Mouse (Mus musculus): Measurements from ENCODE around the gene Dchs2. TPM values are rescaled to one million over a fixed set of nuclear protein-coding genes. Genes with fewer than 3 reads are reported as not detected.

The Dchs2 gene
- total RNA-seq, 2 experiments from 2014 or later, result 0.37 to 0.66 TPM

DNA sequence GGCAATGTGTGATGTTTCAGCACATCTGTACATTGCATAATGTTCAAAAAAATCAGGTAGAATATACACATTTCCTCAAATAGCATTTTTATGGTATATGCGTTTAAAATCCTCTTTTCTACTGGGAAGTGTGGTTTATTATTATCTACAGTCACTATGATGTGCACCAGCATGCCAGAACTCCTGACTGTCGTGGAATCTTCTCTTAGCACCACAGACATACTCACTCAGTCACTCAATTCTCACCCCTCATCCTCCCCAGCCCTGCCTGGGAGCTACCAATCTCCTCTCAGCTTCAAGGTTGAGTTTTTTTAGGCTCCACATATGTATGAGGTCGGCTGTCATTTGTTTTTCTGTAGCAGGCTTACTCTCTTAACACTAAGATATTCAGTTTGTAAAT, 20.8 kb downstream of the Dchs2 start:
- no peak for DNase-seq (ENCODE audit: low spot score)

DNA sequence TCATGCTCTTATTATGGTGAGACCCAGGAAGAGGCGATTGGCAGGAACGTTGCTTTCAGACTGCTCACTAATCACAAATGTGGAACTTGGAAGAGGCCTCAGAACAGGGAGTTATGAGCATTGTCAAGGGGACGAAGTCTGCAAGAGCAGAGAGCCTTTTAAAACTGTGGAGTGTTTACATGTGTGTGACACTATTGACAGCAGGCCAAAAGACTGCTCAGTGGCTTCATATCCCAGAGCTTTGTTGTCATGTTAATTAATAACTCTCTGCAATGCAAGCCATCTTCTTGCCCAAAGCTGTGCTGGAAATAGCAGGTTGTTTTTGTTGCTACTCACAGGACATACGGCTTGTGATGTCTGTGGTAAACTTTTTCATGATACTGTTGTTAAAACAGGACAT, 27.9 kb downstream of the Dchs2 start:
- peak; percentile 18 for DNase-seq (ENCODE audit: low spot score)

DNA sequence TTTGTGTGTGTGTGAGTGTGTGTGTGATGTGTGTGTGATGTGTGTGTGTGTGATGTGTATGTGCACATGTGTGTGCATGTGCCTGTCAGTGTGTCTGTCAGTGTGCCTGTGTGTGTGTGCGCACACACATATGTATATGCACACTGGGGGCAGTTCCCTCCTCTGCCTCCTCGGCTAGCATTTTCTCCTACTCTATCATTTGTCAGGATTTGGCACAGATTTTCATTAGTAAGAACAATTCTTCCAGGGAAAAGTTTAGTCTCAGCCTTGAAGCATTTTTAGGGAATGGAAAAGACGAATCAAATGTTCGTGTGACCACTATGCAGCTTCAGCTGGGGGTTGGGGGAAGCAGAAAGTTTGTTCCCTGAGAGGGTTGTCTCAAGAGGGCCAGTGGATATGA, 28.4 kb downstream of the Dchs2 start:
- DNase-seq (ENCODE audit: low spot score), result no peak

DNA sequence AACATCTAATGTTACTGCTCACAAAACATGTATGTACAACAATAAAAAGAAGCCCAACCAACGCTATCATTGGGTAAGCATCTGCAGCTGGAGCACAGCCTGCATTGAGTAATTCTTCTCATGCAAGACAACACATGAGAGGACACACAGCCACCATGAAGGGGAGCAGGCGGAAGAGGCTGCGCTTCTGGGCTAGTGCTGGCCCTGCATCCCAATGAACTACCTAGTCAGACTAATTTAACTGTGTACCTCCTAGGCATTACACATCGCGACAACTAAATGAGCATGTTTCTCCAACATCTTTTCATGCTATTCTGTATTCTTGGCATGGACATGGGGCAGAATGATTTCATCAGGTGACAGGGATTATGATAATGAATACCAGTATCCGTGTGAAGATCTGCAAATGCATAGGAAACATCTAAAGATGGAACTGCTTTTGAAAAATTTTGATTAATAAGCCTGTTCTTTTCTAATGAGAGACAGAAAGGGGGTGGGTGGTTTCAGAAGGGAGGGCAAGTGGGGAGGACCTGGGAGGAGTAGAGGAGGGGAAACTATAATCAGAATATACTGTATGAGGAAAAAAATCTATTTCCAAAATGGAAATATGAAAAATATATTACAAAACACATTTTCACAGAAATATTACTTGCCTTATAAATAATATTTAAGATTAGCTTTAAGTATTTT, 33.9 kb downstream of the Dchs2 start:
- DNase-seq (ENCODE audit: low spot score), result no peak

DNA sequence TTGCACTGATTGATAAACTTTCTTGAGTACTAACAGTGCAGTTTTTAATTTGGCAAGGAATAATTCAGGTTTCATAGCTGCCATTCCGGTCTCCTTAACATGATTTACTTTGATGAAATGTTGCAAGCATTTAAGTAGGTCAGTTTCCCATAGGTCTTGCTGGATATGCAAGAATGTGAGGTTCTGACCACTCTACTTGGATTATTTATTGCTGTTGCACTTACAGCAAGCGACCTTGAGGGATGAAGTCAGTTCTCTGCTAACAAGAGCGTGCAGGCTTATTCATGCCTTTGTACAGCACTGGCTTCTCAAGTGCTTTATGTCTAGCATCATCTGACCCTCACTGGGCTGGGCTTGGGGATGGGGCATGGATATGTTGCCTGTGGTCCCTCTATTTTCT, 35.9 kb downstream of the Dchs2 start:
- DNase-seq (ENCODE audit: low spot score), result no peak

DNA sequence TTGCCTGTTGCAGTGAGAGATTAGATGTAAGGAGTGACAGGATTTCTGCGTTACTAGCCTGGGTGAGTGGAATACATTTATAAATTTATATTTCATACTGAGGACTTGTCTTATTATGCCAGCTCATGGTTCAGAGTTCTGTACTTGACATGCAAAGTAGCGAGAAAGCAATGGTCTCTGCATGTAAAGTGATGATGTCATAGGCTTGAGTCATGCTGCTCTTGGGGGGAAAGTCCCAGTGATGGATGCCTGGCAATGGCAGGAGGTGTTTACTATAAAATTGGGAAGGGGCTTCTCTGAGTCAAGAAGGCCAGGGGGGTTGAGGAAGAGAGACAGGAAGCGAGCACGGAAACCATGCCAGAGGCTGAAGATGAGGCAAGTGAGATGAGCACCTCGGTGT, 57.8 kb downstream of the Dchs2 start:
- no peak for DNase-seq (ENCODE audit: low spot score)

DNA sequence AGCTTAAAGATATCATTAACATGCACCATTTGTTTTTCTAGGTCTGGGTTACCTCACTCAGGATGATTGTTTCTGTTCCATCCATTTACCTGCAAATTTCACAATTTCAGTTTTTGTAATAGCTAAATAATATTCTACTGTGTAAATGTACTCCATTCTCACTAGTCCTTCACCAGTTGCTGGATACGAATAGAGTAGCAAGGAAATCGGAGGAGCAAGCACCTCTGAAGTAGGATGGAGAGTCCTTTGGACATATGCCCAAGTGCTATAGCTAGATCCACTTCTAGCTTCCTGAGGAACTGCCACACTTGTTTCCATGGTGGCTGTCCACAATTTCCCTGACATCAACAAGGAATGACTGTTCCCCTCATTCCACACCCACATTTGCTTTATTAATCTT, 63.5 kb downstream of the Dchs2 start:
- DNase-seq (ENCODE audit: low spot score), result no peak

DNA sequence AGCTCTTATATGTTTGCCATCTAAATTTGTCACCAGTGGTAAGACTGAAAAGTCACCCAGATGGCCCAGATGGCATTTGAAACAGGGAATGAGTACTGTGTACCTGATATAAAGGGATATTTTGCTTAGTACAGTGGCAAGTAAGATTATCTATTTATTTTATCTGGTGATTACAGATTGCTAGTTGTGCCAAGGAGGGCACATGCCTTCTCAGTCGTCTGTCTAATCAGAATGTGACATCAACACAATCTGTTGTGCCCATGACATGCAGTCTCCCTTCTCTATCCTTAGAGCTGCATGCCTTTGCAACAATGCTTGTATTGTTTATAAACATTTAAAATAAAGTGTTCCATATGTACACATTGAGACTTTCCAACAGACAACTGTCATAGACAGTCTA, 64.7 kb downstream of the Dchs2 start:
- DNase-seq (ENCODE audit: low spot score), result no peak

DNA sequence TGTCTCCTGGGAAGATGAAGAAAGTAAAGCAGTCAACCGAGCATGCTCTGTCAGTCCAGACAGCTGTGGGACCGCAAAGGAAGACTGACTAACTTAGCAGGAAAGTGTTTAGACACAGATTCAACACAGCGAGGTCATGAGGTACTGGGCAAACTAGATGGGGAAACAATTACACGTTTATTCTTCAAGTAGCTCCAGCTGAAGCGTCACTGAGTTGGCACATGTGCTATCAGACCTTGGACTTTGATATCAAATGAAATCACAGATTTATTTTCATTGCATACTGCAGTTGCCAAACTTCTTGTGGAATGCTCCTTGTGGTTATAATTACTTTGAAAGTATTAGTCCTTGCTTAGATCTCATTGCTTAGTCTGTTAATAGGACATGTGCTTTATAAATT, 67.2 kb downstream of the Dchs2 start:
- no peak for DNase-seq (ENCODE audit: low spot score)

DNA sequence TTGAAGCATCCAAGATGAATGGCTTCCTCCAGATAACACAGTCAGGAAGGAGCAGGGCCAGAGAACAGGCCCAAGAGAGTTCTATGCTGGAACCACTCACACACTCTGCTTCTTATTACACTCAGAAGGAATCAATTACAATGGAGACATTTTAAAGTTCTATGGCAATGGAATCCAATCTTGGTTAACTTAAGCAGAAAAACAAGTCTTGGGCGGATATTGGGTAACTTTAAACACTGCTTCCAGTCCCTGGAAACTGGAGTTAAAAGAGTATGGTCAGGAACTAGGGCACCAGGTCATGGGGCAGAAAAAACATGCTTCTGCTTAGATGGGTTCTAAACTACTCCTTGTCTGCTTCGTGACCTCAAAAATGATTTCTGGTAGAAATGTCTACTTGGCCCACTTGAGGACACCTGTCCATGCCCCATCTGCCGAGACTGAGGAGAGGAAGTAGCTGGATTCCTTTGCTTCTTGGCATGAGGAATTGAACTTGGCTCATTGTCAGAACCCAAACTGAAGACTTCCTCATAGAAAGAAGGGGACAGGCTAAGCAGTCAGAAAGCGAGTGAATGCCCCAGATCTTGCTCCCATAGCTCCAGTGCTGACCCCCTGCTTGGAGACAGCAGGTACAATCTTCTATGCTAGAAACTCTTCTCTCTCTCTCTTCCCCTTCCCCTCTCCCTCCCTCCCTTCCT, 73.7 kb downstream of the Dchs2 start:
- peak; percentile 31 for DNase-seq (ENCODE audit: low spot score)

DNA sequence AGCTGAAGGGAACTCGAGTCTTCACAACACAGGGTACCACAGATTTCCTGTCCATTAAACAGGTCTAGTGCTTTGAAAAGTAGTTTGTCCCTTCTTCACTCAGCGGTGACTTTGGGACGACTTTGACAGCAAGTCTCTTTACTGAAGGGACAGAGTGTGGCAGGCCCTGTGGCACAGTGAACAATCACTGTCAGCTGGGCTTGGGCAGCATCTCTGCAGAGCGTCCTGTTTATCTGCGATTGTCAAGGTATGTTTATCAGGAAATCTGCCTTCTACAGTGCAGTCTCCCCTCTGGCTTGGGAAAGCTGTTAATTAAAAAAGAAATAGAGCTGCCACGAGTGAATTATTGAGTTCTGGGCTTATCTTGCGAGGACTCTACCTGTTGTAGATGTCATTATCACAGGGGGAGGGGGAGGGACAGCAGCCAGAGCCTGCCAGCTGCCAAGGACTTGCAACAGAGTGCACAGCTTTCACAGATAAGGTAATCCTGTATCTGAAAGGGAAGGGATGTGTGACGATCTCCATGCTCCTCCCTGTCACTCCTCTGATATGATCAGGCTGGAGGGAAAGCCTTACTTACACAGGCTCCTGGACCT, 77.4 kb downstream of the Dchs2 start:
- DNase-seq (ENCODE audit: low spot score), result no peak

DNA sequence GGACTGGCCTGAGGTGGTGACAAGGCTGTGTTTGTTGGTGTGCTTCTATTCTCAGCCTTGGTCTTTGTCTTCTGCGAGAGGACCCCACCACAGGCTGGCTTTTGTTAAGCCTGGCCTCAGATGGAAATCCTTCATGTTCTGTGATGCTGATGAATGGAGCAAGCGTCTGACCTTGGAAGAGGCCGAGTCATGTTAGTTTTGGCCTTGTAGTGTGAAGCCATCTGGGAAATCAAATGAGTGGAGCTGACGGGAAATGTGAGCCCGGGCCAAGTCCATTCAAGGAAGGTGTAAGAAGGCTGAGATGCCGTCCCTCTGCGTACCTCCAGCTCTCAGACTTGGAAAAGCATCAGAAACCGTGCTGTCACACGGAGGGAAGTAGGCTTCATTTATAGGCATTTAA, 81.9 kb downstream of the Dchs2 start:
- no peak for DNase-seq (ENCODE audit: low spot score)

DNA sequence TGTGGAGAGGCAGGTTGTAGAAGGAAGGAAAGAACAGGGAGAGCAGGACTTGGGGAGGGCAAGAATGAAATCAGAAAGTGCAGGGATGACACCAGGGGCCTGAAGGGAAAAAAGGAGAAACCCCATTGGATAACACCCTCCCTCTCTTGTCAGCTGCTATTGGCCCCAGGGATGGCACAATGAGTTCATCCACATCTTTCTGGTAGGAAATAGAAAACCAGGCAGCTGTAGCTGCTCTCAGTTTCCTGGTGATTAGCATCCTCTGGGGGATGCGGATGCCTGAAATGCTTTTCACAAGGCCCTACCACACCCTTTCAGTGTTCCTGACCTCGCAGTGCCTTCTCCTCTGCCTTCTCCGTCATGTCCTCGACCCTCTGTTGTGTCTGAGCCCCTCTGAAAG, 82.5 kb downstream of the Dchs2 start:
- peak; percentile 39 for DNase-seq (ENCODE audit: low spot score)

DNA sequence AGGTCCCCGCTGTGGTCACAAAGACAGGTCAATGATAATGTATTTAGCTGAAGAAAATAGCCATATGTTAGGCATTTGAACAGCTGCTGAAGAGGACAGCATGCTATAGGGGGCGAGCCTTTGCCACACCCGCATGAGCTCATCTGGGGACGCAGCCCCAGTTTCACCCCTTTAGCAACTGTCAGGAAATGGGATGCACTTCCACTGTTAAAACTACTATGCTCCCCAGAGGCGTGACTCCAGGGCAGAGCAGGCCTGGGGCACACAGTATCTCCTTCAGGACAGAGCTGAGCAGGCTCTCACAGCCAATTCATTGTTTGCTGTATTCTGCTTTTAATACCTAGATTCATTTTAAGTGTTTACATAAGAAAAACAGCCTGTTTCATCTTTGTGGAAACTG, 84.2 kb downstream of the Dchs2 start:
- DNase-seq (ENCODE audit: low spot score), result no peak

DNA sequence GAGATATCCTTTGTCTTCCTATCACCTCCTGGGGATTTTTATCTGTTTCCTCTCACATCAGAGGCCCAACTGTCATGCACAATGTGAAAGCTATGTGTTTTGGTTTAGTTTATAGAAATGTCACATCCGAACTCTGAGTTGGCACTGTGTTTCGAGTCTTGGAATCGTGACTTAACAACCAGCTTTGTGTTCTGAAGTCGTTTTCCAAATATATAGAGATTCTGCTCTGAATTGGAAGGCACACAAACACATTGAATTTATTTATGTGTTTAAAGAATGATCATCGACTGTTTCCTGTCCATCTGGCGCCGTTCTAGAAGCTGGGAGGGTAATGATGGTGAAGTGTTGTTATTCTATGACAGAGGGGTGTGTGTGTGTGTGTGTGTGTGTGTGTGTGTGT, 84.8 kb downstream of the Dchs2 start:
- DNase-seq (ENCODE audit: low spot score), result no peak

DNA sequence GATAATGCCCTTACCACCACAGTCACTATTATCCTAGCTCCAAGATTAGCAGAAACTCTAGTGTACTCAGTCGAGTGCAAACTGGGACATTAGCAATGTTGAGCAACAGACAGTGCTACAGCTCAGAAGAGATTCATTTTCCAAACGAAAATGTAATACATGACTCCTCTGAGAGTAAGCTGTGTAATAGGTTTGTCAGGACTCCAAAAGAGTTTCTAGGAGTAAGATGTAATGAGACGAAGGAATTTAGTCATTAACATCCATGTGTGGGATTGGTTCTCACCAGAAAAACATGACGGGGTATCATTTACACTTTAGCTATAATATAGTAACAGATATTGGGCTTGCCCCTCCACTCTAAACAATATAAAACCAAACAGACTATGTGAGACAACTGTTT, 90.3 kb downstream of the Dchs2 start:
- no peak for DNase-seq (ENCODE audit: low spot score)

DNA sequence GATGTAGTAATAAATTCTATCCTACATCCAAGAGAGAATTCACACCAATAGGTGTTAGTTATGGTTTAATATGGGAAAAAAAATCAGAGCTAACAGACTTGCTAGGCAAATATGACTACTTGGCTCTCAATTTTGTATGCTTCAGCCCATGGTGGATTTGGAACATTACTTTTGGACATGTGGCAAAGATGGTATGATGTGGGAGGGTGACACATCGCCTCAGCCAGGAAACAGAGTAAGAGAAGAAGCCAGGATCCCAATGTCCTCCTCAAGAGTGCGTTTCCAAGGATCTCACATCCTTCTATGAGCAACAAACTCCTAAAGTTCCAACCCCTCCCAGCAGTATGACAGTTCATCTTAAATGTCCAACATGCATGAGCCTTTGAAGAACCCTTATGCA, 92.4 kb downstream of the Dchs2 start:
- DNase-seq (ENCODE audit: low spot score), result no peak

DNA sequence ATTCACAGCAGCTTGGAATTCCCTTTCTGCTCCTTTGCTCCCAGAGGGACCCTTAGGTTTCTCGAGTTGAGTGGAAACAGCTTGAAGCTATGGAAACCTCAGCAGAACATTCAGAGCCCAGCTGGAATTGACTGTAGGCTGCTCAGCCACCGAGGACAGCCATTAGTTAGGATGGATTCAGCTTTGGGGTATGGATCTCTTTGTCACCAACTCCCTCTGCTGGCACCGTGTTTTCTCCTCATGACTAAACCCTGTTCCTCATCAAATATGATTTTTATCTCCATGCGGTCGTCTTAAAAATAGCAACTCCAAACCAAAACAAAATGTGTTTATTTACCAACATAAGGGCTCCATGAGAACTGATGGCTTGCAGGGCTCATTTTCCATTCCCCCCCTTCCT, 94.4 kb downstream of the Dchs2 start:
- peak; percentile 29 for DNase-seq (ENCODE audit: low spot score)

DNA sequence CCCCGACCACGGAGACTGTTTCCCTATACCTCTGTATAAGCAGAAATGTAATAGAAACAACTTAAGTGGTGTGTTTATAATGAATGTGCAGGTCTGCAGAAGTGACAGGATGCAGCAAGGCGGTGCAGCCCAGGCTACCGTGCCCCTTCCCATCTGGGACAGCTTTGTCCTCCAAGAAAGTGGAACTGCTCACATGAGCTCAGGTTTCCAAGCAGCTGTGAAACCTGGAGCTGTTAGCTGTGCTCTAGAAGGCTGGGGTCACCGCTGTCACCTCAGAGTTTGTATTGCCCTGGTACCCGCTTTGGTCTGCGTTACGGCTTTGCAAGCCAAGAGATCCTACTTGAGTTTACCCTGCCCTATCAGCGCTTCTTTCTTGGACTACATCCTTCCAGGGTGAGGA, 100.6 kb downstream of the Dchs2 start:
- no peak for DNase-seq (ENCODE audit: low spot score)

DNA sequence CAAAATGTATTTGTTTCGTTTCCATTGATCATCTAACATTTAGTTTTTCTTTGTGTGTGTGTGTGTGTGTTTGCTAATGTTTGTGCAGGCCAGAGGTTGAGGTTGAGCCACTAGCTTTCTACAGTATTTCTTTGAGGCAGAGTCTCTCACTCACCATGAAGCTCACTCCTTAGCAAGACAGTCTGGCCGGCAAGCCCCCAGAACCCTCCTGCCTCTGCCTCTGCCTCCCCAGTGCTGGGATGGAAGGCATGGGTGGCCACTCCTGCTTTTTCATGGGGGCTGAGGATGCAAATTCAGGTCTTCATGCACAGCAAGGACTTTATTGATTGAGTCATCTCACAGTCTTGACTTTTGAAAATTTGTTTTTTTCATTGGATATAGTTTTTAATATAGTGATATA, 102.6 kb downstream of the Dchs2 start:
- no peak for DNase-seq (ENCODE audit: low spot score)

DNA sequence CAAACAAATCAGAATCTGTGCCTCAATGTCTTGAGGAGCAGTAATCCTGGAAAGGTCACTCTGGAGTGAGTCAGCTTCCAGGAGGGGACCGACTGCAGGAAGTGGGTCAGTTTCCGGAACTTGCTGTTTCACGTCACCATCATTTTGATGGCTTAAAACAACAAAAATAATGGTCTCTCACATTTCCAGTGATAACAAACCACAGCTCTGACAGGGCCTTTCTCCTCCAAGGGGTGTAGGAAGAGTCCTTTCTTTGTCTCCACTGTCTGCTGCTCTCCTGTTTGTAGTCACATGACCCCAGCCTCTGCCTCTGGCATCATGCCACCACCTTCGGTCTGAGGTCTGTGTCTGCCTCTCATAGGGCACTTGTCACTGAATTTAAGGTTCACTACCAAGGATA, 106.7 kb downstream of the Dchs2 start:
- no peak for DNase-seq (ENCODE audit: low spot score)

DNA sequence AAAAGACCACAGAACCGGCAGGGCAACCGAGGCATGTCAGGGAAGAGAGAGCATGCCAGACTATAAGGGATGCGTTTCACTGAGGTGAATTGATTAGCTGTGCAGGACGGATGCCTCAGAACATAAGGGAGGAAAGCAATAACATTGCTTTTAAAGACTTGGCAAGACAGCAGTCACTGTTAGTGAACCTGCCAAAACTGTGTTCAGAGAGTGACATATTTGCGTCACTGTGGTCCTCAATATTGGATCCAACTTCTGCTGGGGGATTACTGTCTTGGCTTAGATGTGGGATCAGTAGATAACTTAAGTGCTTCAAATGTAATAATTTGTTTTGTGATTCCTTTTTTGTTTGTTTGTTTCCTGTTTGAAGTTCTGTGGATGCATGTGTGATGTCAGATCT, 107.3 kb downstream of the Dchs2 start:
- DNase-seq (ENCODE audit: low spot score), result no peak

DNA sequence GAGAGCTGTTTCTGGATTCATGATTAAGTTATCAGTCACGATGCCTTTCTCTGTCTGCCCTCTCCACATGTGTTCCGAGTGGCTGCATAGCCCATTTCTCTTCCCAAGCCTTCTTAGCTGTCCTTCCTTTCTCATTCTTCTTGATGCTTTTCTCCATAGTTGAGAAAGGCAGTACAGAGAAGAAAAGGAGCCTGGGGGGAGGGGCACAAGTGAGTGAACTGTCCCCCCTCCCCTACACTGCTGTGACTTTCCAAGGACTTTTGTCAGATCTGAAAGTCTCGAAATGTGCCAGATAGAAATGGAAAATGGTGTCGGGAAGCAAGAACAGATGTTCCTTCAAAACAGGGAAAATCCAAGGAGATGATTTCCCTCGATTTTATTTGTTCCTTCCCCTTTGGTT, 118.8 kb downstream of the Dchs2 start:
- DNase-seq (ENCODE audit: low spot score), result no peak
